Mouse (Mus musculus) layer of hippocampus, adult 9-10 months (tissue): ENCODE data around the gene Pcsk2.
A peak's percentile ranks its signal among the peaks of the same experiment; 100 is the strongest.

ENCODE experiments used
- DNase-seq: peaks from one replicate; pipeline ENCODE4 v3.0.0; 2022; ENCODE audit warnings: low spot score

Pcsk2 gene

GRCm38 (mm10) chr2:143644374-143644773 lies 98.4 kb downstream of the Pcsk2 start:
- no peak for DNase-seq

- no peak for DNase-seq
Observed at GRCm38 (mm10) chr2:143646001-143646400, 100.0 kb downstream of the Pcsk2 start.

GRCm38 (mm10) chr2:143654621-143655020 lies 108.7 kb downstream of the Pcsk2 start:
- DNase-seq: peak; percentile 16

GRCm38 (mm10) chr2:143656968-143657367 lies 111.0 kb downstream of the Pcsk2 start:
- DNase-seq: no peak

GRCm38 (mm10) chr2:143666785-143667184 lies 120.8 kb downstream of the Pcsk2 start:
- DNase-seq: no peak

- no peak for DNase-seq
Observed at GRCm38 (mm10) chr2:143677869-143678268, 131.9 kb downstream of the Pcsk2 start.

GRCm38 (mm10) chr2:143679513-143679912 lies 133.6 kb downstream of the Pcsk2 start:
- no peak for DNase-seq

GRCm38 (mm10) chr2:143681873-143682555 lies 136.1 kb downstream of the Pcsk2 start:
- no peak for DNase-seq

- peak; percentile 10 for DNase-seq
Observed at GRCm38 (mm10) chr2:143683513-143683912, 137.6 kb downstream of the Pcsk2 start.

- DNase-seq: no peak
Observed at GRCm38 (mm10) chr2:143691244-143691643, 145.3 kb downstream of the Pcsk2 start.

GRCm38 (mm10) chr2:143696026-143696557 lies 150.1 kb downstream of the Pcsk2 start:
- no peak for DNase-seq

- DNase-seq: no peak
Observed at GRCm38 (mm10) chr2:143696704-143697103, 150.7 kb downstream of the Pcsk2 start.

GRCm38 (mm10) chr2:143701141-143701540 lies 155.2 kb downstream of the Pcsk2 start:
- DNase-seq: no peak

GRCm38 (mm10) chr2:143702931-143703344 lies 157.0 kb downstream of the Pcsk2 start:
- DNase-seq: no peak

- no peak for DNase-seq
Observed at GRCm38 (mm10) chr2:143708205-143708604, 162.2 kb downstream of the Pcsk2 start.

- no peak for DNase-seq
Observed at GRCm38 (mm10) chr2:143709249-143709648, 163.3 kb downstream of the Pcsk2 start.

GRCm38 (mm10) chr2:143709979-143710378 lies 164.0 kb downstream of the Pcsk2 start:
- no peak for DNase-seq

- no peak for DNase-seq
Observed at GRCm38 (mm10) chr2:143711886-143712285, 165.9 kb downstream of the Pcsk2 start.

GRCm38 (mm10) chr2:143712901-143713300 lies 166.9 kb downstream of the Pcsk2 start:
- no peak for DNase-seq

GRCm38 (mm10) chr2:143713902-143714301 lies 167.9 kb downstream of the Pcsk2 start:
- DNase-seq: no peak

GRCm38 (mm10) chr2:143715110-143715509 lies 169.2 kb downstream of the Pcsk2 start:
- no peak for DNase-seq

GRCm38 (mm10) chr2:143723231-143723630 lies 177.3 kb downstream of the Pcsk2 start:
- no peak for DNase-seq

- no peak for DNase-seq
Observed at GRCm38 (mm10) chr2:143724101-143724500, 178.1 kb downstream of the Pcsk2 start.

GRCm38 (mm10) chr2:143724720-143725119 lies 178.8 kb downstream of the Pcsk2 start:
- DNase-seq: no peak
